Mouse (Mus musculus): ENCODE data around the gene Sectm1a. TPM values are rescaled to one million over a fixed set of nuclear protein-coding genes. Genes with fewer than 3 reads are reported as not detected.
"Not testable (repeated sequence)": the region's sequence is repeated elsewhere in the genome, so short reads cannot be mapped to it uniquely, and the experiment has no call there.

The Sectm1a gene
- polyA plus RNA-seq, 1 experiment = 5.8 TPM

- no peak for DNase-seq (ENCODE audit: low read depth)
Measured at GRCm38 (mm10) chr11:121089756-121090546, 8.9 kb upstream of the Sectm1a start.

GRCm38 (mm10) chr11:121088997-121089396, 8.0 kb upstream of the Sectm1a start:
- no peak for DNase-seq (ENCODE audit: low read depth)

- DNase-seq (ENCODE audit: low read depth) = no peak
Measured at GRCm38 (mm10) chr11:121086296-121086695, 5.3 kb upstream of the Sectm1a start.

GRCm38 (mm10) chr11:121085181-121085580, 4.2 kb upstream of the Sectm1a start:
- DNase-seq (ENCODE audit: low read depth) = no peak

- no peak for DNase-seq (ENCODE audit: low read depth)
Measured at GRCm38 (mm10) chr11:121082857-121083500, 2.0 kb upstream of the Sectm1a start.

GRCm38 (mm10) chr11:121082250-121082649, 1.2 kb upstream of the Sectm1a start:
- no peak for DNase-seq (ENCODE audit: low read depth)

GRCm38 (mm10) chr11:121080330-121080729, 690 bp downstream of the Sectm1a start:
- DNase-seq (ENCODE audit: low read depth) = no peak

- DNase-seq (ENCODE audit: low read depth) = no peak
Measured at GRCm38 (mm10) chr11:121075655-121076054, 5.4 kb downstream of the Sectm1a start.

GRCm38 (mm10) chr11:121069662-121070061, 11.4 kb downstream of the Sectm1a start:
- DNase-seq (ENCODE audit: low read depth) = not testable (repeated sequence)

- no peak for DNase-seq (ENCODE audit: low read depth)
Measured at GRCm38 (mm10) chr11:121067895-121068294, 13.1 kb downstream of the Sectm1a start.

GRCm38 (mm10) chr11:121064197-121064596, 16.8 kb downstream of the Sectm1a start:
- DNase-seq (ENCODE audit: low read depth) = no peak

GRCm38 (mm10) chr11:121063379-121063778, 17.6 kb downstream of the Sectm1a start, which contains the start of gene Sectm1b:
TSS of gene Sectm1b (minus strand) at chr11:121063569.
- no peak for DNase-seq (ENCODE audit: low read depth)

GRCm38 (mm10) chr11:121061615-121062014, 19.4 kb downstream of the Sectm1a start:
- no peak for DNase-seq (ENCODE audit: low read depth)

GRCm38 (mm10) chr11:121060401-121061067, 20.5 kb downstream of the Sectm1a start:
- not testable (repeated sequence) for DNase-seq (ENCODE audit: low read depth)

GRCm38 (mm10) chr11:121059471-121059870, 21.5 kb downstream of the Sectm1a start:
- DNase-seq (ENCODE audit: low read depth) = no peak

GRCm38 (mm10) chr11:121058956-121059355, 22.1 kb downstream of the Sectm1a start:
- DNase-seq (ENCODE audit: low read depth) = no peak

GRCm38 (mm10) chr11:121058122-121058521, 22.9 kb downstream of the Sectm1a start:
- DNase-seq (ENCODE audit: low read depth) = no peak

GRCm38 (mm10) chr11:121056536-121057236, 24.3 kb downstream of the Sectm1a start:
- DNase-seq (ENCODE audit: low read depth) = no peak

- no peak for DNase-seq (ENCODE audit: low read depth)
Measured at GRCm38 (mm10) chr11:121053536-121053935, 27.5 kb downstream of the Sectm1a start.

GRCm38 (mm10) chr11:121052387-121052786, 28.6 kb downstream of the Sectm1a start:
- no peak for DNase-seq (ENCODE audit: low read depth)

- DNase-seq (ENCODE audit: low read depth) = no peak
Measured at GRCm38 (mm10) chr11:121051793-121052192, 29.2 kb downstream of the Sectm1a start.

GRCm38 (mm10) chr11:121049840-121050239, 31.2 kb downstream of the Sectm1a start:
- DNase-seq (ENCODE audit: low read depth) = no peak
